Mouse (Mus musculus) heart, adult 9 months (tissue): Measurements from ENCODE around the gene Csnk2b.

Source experiments
- DNase-seq, 2 experiments: peaks; one replicate each; pipeline ENCODE4 v3.0.0; 2022; ENCODE audit warnings: low spot score in 2 of 2

Gene Csnk2b

GRCm38 (mm10) chr17:35121871-35122303 lies at the start of gene Csnk2b:
TSS of gene Csnk2b (minus strand) at chr17:35122053.
- DNase-seq, result peak; percentile 31 to 39

- DNase-seq, result no peak
Observed at GRCm38 (mm10) chr17:35168541-35169207, 46.8 kb upstream of the Csnk2b start.

GRCm38 (mm10) chr17:35167794-35168193 lies 45.9 kb upstream of the Csnk2b start:
- DNase-seq, result no peak

- DNase-seq, result peak; percentile 59 to 60
Observed at GRCm38 (mm10) chr17:35166352-35167035, 44.6 kb upstream of the Csnk2b start.

- no peak for DNase-seq
Observed at GRCm38 (mm10) chr17:35165451-35166155, 43.8 kb upstream of the Csnk2b start.

- peak; percentile 99 for DNase-seq
Observed at GRCm38 (mm10) chr17:35164568-35165450, 43.0 kb upstream of the Csnk2b start, which contains the start of gene Prrc2a. TSS of gene Prrc2a (minus strand) at chr17:35164897.

DNA sequence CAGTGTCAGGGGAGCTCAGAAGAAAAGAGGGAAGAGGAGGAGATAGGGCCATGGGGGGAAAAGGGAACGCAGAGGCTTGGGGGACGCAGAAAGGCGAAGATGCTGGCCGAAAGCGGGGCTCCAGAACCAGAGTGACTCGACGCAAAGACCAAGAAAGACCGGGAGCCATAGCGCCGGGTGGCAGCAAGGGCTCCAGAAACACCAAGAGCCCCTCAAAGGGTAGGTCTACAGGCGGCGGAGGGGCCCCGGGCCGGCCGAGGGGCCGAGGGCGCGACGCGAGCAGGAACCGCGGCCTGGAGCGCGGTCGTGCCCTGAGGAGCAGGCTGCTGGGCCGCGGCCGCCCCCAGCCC lies 42.3 kb upstream of the Csnk2b start:
- DNase-seq, result peak in 1 of 2 experiments; percentile 55

- no peak for DNase-seq
Observed at GRCm38 (mm10) chr17:35163326-35164081, 41.7 kb upstream of the Csnk2b start.

DNA sequence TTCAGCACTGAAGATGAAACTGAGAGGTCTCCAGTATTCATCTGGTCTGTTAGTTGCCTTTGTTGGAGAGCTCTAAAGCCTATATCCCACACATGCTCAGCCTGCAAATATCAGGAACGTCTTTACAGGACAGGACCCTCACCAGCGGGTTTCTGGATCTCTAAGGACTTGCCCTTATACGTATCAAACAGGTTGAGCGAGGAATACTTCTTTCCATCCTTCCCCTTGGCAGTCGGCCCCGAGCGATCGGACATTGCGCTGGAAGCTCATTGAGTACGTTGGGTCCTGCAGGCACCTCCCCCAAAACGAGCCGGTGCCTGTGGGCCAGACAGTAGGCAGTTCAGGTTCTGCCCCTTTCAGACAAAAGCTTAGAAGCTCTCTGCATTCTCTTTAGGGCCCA lies 40.9 kb upstream of the Csnk2b start:
- peak in 1 of 2 experiments; percentile 52 for DNase-seq

GRCm38 (mm10) chr17:35162121-35162520 lies 40.3 kb upstream of the Csnk2b start:
- DNase-seq, result no peak

GRCm38 (mm10) chr17:35161421-35161820 lies 39.6 kb upstream of the Csnk2b start:
- no peak for DNase-seq

DNA sequence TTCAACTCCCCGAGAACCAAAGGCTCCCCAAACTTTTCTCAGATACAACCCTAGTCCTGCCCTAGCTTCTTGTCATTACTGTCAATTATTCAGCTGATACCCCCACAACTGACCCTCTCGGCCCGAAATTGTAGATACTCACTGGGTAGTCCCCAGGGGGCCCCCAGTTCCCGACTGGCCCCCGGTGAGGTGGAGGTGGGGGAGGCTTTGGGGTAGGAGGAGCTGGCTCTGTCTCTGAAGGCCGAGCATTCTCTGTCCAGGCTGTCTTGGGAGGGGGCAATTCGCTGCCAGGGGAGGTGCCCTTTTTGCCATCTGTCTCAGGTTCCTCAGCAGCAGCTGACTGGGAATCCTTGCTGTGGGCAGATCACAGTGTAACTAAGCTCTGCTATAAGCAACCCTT lies 37.8 kb upstream of the Csnk2b start:
- DNase-seq, result no peak

DNA sequence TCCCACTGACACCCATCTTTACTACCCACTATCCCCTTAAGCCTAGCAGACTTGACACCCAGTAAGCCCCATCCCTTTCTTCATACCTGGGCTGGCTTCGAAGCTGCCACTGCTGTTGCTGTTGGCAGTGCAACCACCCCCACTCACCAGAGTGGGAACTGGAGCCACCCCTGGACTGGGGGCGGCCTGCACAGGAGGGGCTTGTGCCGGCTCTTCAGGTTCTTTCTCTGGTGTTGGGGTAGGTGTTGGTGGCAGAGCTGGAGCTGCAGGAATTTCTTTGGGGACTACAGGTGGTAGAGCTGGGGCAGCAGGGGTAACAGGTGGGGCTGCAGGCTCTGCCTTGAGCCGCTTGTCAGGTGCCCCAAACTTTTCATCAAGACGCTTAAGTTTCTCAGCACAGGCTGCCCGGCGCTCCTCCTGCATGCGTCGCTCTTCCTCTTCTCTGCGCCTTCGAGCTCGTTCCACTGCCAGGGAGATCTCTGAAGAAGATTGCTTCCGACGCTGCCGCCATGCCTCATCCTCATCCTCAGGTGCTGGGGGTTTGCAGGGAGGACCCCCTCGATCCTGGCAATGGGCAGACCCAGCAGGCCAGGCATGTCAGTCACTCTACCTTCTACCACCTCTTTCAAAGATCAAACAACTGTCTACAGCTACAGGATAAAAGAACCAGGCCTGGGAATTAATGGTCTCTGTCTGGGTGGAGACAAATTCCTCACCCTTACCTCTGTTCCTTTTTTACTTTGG lies 37.2 kb upstream of the Csnk2b start:
- DNase-seq, result no peak

DNA sequence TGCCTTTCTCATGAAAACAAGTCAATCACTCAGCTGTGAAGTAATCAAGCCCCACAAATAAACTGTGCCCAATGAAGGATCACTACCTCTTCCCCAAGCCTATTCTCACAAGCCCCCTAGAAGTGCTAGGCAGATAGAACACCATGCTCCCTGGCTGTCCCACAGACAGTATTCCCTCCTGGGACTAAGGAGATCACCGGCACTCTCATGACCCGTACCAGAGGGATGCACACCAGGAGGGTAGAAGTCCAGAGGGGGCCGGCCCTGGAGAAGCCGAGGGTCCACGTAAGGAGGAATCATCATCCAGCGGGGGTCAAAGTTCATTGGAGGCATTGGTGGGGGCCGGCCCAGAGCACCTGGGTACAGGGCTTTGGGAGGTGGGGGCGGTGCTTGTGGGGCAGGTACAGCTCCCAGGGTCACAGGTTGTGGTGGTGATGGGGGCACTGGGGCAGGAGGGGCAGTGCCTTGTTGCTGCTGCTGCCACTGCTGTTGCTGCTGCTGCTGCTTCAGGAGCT lies 35.9 kb upstream of the Csnk2b start:
- DNase-seq, result no peak

DNA sequence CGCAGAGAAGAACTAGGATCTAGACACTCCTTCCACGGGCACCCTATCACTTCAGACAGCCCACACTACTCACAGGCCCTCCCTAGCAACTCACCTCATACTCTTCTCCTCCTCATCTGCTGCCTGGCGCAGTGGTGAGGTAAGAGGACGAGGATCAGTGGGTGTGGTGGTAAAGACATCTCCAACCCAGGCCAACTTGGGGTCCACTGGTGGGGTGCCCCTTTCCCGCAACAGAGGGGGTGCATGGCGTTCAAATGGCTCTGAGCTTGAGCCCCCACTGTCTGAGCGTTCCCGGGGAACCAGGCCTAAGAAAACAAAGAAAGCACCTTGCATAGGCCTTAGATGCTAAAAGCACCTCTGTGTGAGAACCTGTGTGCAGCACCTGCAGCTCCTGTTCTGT lies 35.4 kb upstream of the Csnk2b start:
- DNase-seq, result no peak

DNA sequence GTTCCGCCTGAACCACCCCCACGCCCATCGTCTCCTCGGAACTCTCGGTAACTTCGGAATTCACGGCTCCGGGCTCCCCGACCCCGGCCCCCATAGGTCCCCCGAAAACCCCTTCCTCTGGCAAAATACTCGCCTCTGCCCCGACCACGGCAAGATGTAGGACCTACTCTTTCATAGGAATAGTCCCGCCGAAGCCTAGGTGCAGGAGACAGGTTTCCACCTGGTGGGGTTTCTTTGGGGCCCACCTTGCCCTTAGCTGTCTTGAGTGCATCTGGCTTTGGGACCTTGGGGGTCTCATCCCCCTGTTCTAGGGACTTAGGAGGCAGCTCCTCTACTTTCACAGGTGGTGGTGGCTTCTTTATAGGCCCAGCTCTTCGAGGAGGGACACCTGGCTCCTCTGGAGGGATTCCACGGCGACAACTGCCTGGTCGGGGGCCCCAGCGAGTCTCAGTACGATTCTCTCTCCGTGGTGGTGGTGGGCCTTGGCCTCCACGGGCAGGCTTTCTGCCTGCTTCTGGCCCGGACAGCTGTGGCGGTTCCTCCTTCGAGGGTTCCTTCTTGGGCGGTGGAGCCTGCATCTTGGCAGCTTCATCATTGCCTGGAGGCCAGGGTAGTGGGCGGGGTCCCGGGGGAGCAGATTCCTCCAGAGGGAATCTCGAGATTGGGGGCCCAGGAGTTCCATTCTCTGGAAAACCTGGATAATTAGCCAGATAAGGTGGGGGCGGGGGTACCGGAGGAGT lies 34.8 kb upstream of the Csnk2b start:
- no peak for DNase-seq

DNA sequence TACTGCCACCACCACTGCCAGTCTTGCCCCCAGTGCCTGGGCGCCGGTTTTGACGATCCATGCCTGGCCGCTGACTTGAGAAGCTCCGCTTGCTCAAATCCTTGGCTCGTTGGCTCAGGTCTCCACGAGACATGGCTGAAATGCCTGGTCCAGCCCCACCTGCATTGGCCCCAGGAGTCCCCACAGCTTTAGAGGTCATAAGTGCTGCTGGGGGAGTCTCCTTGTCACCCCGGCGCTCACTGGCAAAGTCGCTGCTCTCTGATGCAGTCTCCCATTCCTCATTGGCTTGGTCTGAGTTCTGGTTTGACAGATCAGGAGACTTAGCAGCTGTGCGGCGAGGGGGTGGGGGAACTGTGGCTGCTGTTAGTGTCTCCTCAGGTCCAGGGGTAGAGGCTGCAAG lies 33.6 kb upstream of the Csnk2b start:
- DNase-seq, result no peak

DNA sequence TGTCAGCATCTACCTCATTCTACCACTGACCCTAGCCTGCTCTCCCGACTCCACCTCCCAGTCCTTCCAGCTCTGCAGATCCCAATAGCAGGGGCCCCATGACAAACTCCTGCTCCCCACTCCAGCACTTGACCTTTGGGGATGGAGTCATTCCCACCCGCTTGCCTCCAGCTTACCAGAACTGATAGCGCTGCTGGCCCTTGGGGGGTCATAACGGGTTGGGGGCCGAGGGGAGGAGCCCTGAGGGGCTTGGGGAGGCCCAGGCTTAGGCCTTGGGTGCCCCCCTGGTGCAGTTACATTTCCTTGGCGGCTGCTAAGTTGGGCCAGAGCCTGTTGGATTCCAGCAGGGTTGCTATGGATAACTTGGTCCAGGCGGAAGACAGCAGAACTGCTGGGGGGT lies 32.8 kb upstream of the Csnk2b start:
- no peak for DNase-seq

GRCm38 (mm10) chr17:35153931-35154330 lies 32.1 kb upstream of the Csnk2b start:
- DNase-seq, result no peak
